Mouse (Mus musculus): Measurements from ENCODE around the gene Cyp24a1. TPM values are rescaled to one million over a fixed set of nuclear protein-coding genes. Genes with fewer than 3 reads are reported as not detected.
"Not testable (repeated sequence)": the region's sequence is repeated elsewhere in the genome, so short reads cannot be mapped to it uniquely, and the experiment has no call there.

Cyp24a1 gene
- total RNA-seq, 1 experiment from 2014 or later: not detected

- no peak for ATAC-seq (replicated peaks; ENCODE audit: low read depth, poor library complexity, severe bottlenecking)
Observed at GRCm38 (mm10) chr2:170496154-170496930, 603 bp downstream of the Cyp24a1 start, which contains the start of gene Pfdn4. TSS of gene Pfdn4 (plus strand) at chr2:170496428.

GRCm38 (mm10) chr2:170494784-170495710 is 1.9 kb downstream of the Cyp24a1 start:
- ATAC-seq (replicated peaks; ENCODE audit: low read depth, poor library complexity, severe bottlenecking): no peak

GRCm38 (mm10) chr2:170487890-170488502 is 8.9 kb downstream of the Cyp24a1 start:
- peak; percentile 89 for ATAC-seq (replicated peaks; ENCODE audit: low read depth, poor library complexity, severe bottlenecking)

GRCm38 (mm10) chr2:170487202-170487601 is 9.7 kb downstream of the Cyp24a1 start:
- no peak for ATAC-seq (replicated peaks; ENCODE audit: low read depth, poor library complexity, severe bottlenecking)

GRCm38 (mm10) chr2:170483914-170484313 is 13.0 kb downstream of the Cyp24a1 start:
- ATAC-seq (replicated peaks; ENCODE audit: low read depth, poor library complexity, severe bottlenecking): no peak

GRCm38 (mm10) chr2:170482019-170482540 is 14.9 kb downstream of the Cyp24a1 start:
- no peak for ATAC-seq (replicated peaks; ENCODE audit: low read depth, poor library complexity, severe bottlenecking)

GRCm38 (mm10) chr2:170476643-170477042 is 20.3 kb downstream of the Cyp24a1 start:
- ATAC-seq (replicated peaks; ENCODE audit: low read depth, poor library complexity, severe bottlenecking): no peak

- ATAC-seq (replicated peaks; ENCODE audit: low read depth, poor library complexity, severe bottlenecking): peak; percentile 73; the same call in 1 of the 2 replicates
Observed at GRCm38 (mm10) chr2:170476215-170476614, 20.7 kb downstream of the Cyp24a1 start.

GRCm38 (mm10) chr2:170475164-170475563 is 21.8 kb downstream of the Cyp24a1 start:
- ATAC-seq (replicated peaks; ENCODE audit: low read depth, poor library complexity, severe bottlenecking): no peak

- ATAC-seq (replicated peaks; ENCODE audit: low read depth, poor library complexity, severe bottlenecking): no peak
Observed at GRCm38 (mm10) chr2:170474125-170474524, 22.8 kb downstream of the Cyp24a1 start.

- no peak for ATAC-seq (replicated peaks; ENCODE audit: low read depth, poor library complexity, severe bottlenecking)
Observed at GRCm38 (mm10) chr2:170470591-170470990, 26.4 kb downstream of the Cyp24a1 start.

GRCm38 (mm10) chr2:170469616-170470308 is 27.2 kb downstream of the Cyp24a1 start:
- peak; percentile 73 for ATAC-seq (replicated peaks; ENCODE audit: low read depth, poor library complexity, severe bottlenecking)

GRCm38 (mm10) chr2:170468009-170468408 is 28.9 kb downstream of the Cyp24a1 start:
- 0 out of 2 replicates have a peak, but pooled peaks have one; percentile 43 for ATAC-seq (replicated peaks; ENCODE audit: low read depth, poor library complexity, severe bottlenecking)

GRCm38 (mm10) chr2:170464817-170465216 is 32.1 kb downstream of the Cyp24a1 start:
- no peak for ATAC-seq (replicated peaks; ENCODE audit: low read depth, poor library complexity, severe bottlenecking)

- no peak for ATAC-seq (replicated peaks; ENCODE audit: low read depth, poor library complexity, severe bottlenecking)
Observed at GRCm38 (mm10) chr2:170461652-170462051, 35.3 kb downstream of the Cyp24a1 start.

- ATAC-seq (replicated peaks; ENCODE audit: low read depth, poor library complexity, severe bottlenecking): no peak
Observed at GRCm38 (mm10) chr2:170459805-170460204, 37.1 kb downstream of the Cyp24a1 start.

GRCm38 (mm10) chr2:170459183-170459582 is 37.8 kb downstream of the Cyp24a1 start:
- ATAC-seq (replicated peaks; ENCODE audit: low read depth, poor library complexity, severe bottlenecking): no peak

GRCm38 (mm10) chr2:170453809-170454208 is 43.1 kb downstream of the Cyp24a1 start:
- not testable (repeated sequence) for ATAC-seq (replicated peaks; ENCODE audit: low read depth, poor library complexity, severe bottlenecking)

GRCm38 (mm10) chr2:170450933-170451332 is 46.0 kb downstream of the Cyp24a1 start:
- peak; percentile 94 for ATAC-seq (replicated peaks; ENCODE audit: low read depth, poor library complexity, severe bottlenecking)

All from common myeloid progenitor, adult 5-6 weeks (primary cell).